Mouse (Mus musculus): ENCODE data around the gene Pisd. TPM values are rescaled to one million over a fixed set of nuclear protein-coding genes. Genes with fewer than 3 reads are reported as not detected.
"Not testable (repeated sequence)": the region's sequence is repeated elsewhere in the genome, so short reads cannot be mapped to it uniquely, and the experiment has no call there.

Gene Pisd
- polyA plus RNA-seq, 1 experiment from 2014 or later = 57.2 TPM

DNA sequence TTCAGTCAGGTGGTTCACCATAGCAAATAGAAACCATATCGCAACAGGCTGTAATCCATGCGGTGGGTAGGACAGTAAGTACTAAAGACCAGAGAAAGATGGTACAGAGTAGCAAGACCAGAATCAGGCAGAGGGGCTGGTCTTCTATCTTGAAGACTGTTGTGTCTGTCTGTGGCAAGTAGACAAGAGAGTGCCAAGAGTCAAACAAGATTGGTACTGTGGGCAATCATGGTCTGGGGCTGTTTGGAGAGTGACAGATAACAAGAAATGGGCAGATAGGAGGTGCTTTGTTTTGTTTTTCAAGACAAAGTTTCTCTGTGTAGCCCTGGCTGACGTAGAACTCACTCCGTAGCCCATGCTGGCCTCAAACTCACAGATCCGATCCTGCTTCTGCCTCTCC, 3.9 kb downstream of the Pisd start:
- Histone ChIP-seq H3K27me3 (ENCODE audit: control insufficient read depth, insufficient read depth, low read length) (no peaks in the 10 kb centered on the region), H3K4me2 (ENCODE audit: low read depth, severe bottlenecking) (no peak overlapping the region), H3K9me3 (ENCODE audit: control insufficient read depth, low read length) (no peaks in the 10 kb centered on the region), H3K4me3 (ENCODE audit: low read depth, low read length) (no peak overlapping the region), H3K4me1 (ENCODE audit: control insufficient read depth, insufficient read depth, low read length) (no peaks in the 10 kb centered on the region), H3K9ac (ENCODE audit: low read length) (no peak overlapping the region), H3K36me3 (ENCODE audit: control insufficient read depth, insufficient read depth, low read length) (no peaks in the 10 kb centered on the region), H3K27ac (replicated peaks; ENCODE audit: low read depth, low read length) (no peak overlapping the region)
- DNase-seq (ENCODE audit: low spot score) = no peak
- ATAC-seq (ENCODE audit: insufficient number of reproducible peaks, low FRiP score, low TSS enrichment, low read depth) = no peak
- WGBS = 96% methylated on average over 5 of the region's 5 CpGs

- H3K4me3 ChIP-seq (ENCODE audit: low read depth, low read length) = no peak overlapping the region
- H3K27ac ChIP-seq (replicated peaks; ENCODE audit: low read depth, low read length) = no peak overlapping the region
- no peak for DNase-seq (ENCODE audit: low spot score)
- WGBS = 92% methylated on average over 3 of the region's 3 CpGs
- H3K4me1 ChIP-seq (ENCODE audit: control insufficient read depth, insufficient read depth, low read length) = no peaks in the 10 kb centered on the region
- H3K36me3 ChIP-seq (ENCODE audit: control insufficient read depth, insufficient read depth, low read length) = no peaks in the 10 kb centered on the region
- H3K4me2 ChIP-seq (ENCODE audit: low read depth, severe bottlenecking) = no peak overlapping the region
- H3K9me3 ChIP-seq (ENCODE audit: control insufficient read depth, low read length) = no peaks in the 10 kb centered on the region
- H3K9ac ChIP-seq (ENCODE audit: low read length) = no peak overlapping the region
- H3K27me3 ChIP-seq (ENCODE audit: control insufficient read depth, insufficient read depth, low read length) = no peaks in the 10 kb centered on the region
- ATAC-seq (ENCODE audit: insufficient number of reproducible peaks, low FRiP score, low TSS enrichment, low read depth) = no peak
These were observed 7.3 kb downstream of the Pisd start for GRCm38 (mm10) chr5:32778168-32778567.

- H3K4me2 ChIP-seq (ENCODE audit: low read depth, severe bottlenecking) = no peak overlapping the region
- H3K4me1 ChIP-seq (ENCODE audit: control insufficient read depth, insufficient read depth, low read length) = no peaks in the 10 kb centered on the region
- H3K4me3 ChIP-seq (ENCODE audit: low read depth, low read length) = no peak overlapping the region
- no peaks in the 10 kb centered on the region for H3K27me3 ChIP-seq (ENCODE audit: control insufficient read depth, insufficient read depth, low read length)
- no peaks in the 10 kb centered on the region for H3K9me3 ChIP-seq (ENCODE audit: control insufficient read depth, low read length)
- H3K27ac ChIP-seq (replicated peaks; ENCODE audit: low read depth, low read length) = no peak overlapping the region
- no peak for ATAC-seq (ENCODE audit: insufficient number of reproducible peaks, low FRiP score, low TSS enrichment, low read depth)
- 74% methylated on average over 2 of the region's 2 CpGs for WGBS
- no peaks in the 10 kb centered on the region for H3K36me3 ChIP-seq (ENCODE audit: control insufficient read depth, insufficient read depth, low read length)
- DNase-seq (ENCODE audit: low spot score) = no peak
- H3K9ac ChIP-seq (ENCODE audit: low read length) = no peak overlapping the region
These were observed 13.1 kb downstream of the Pisd start for GRCm38 (mm10) chr5:32772361-32772760.

DNA sequence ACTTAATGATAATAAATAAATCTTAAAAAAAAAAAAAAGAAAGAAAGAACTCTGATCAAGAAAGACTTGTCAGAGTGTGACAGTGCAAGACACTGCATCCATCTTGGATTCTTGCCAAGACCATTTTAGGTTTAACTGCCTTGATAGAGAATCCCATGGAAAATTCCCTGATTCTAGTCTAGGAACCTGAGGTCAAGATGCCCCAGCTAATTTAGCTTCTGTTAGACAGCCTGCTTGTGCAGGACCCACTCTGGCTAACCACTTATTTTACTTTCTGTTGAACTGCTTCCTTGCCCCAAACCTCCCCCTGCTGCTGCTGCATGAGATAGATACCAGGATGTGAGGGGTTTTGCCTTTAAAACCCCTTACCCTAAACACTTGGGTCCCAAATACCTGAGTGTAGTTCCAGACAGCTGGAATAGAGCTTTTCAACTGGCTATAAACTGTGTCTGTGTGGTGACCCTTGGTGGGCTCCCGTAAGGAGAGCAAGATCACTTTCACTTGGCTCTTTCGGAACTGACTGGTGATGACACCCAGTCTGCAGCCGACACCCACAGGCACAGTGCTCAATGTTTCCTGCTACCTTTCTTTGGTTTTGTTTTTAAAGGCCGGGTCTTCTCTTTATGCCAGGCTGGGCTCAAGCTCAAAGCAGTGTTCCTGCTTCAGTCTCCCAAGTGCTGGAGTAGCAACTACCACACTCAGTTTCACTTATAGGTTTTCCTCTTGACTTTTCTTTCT, 17.6 kb downstream of the Pisd start:
- H3K36me3 ChIP-seq (ENCODE audit: control insufficient read depth, insufficient read depth, low read length) = no peaks in the 10 kb centered on the region
- WGBS = 94% methylated on average over 4 of the region's 4 CpGs
- DNase-seq (ENCODE audit: low spot score) (no peak), ATAC-seq (ENCODE audit: insufficient number of reproducible peaks, low FRiP score, low TSS enrichment, low read depth) (no peak)
- H3K4me3 ChIP-seq (ENCODE audit: low read depth, low read length) = no peak overlapping the region
- H3K9ac ChIP-seq (ENCODE audit: low read length) = no peak overlapping the region
- no peaks in the 10 kb centered on the region for H3K9me3 ChIP-seq (ENCODE audit: control insufficient read depth, low read length)
- H3K27me3 ChIP-seq (ENCODE audit: control insufficient read depth, insufficient read depth, low read length) = no peaks in the 10 kb centered on the region
- H3K4me2 ChIP-seq (ENCODE audit: low read depth, severe bottlenecking) = no peak overlapping the region
- no peaks in the 10 kb centered on the region for H3K4me1 ChIP-seq (ENCODE audit: control insufficient read depth, insufficient read depth, low read length)
- H3K27ac ChIP-seq (replicated peaks; ENCODE audit: low read depth, low read length) = no peak overlapping the region

- H3K4me2 ChIP-seq (ENCODE audit: low read depth, severe bottlenecking) = no peak overlapping the region
- no peak overlapping the region for H3K9ac ChIP-seq (ENCODE audit: low read length)
- H3K9me3 ChIP-seq (ENCODE audit: control insufficient read depth, low read length) = no peaks in the 10 kb centered on the region
- WGBS = 88% methylated on average over 3 of the region's 3 CpGs
- ATAC-seq (ENCODE audit: insufficient number of reproducible peaks, low FRiP score, low TSS enrichment, low read depth) = no peak
- no peaks in the 10 kb centered on the region for H3K36me3 ChIP-seq (ENCODE audit: control insufficient read depth, insufficient read depth, low read length)
- no peaks in the 10 kb centered on the region for H3K27me3 ChIP-seq (ENCODE audit: control insufficient read depth, insufficient read depth, low read length)
- DNase-seq (ENCODE audit: low spot score) = no peak
- no peak overlapping the region for H3K27ac ChIP-seq (replicated peaks; ENCODE audit: low read depth, low read length)
- no peak overlapping the region for H3K4me3 ChIP-seq (ENCODE audit: low read depth, low read length)
- no peaks in the 10 kb centered on the region for H3K4me1 ChIP-seq (ENCODE audit: control insufficient read depth, insufficient read depth, low read length)
These were observed 18.4 kb downstream of the Pisd start for GRCm38 (mm10) chr5:32767004-32767403.

- no peak overlapping the region for H3K27ac ChIP-seq (replicated peaks; ENCODE audit: low read depth, low read length)
- no peak overlapping the region for H3K4me2 ChIP-seq (ENCODE audit: low read depth, severe bottlenecking)
- H3K9ac ChIP-seq (ENCODE audit: low read length) = no peak overlapping the region
- no peaks in the 10 kb centered on the region for H3K4me1 ChIP-seq (ENCODE audit: control insufficient read depth, insufficient read depth, low read length)
- no peaks in the 10 kb centered on the region for H3K27me3 ChIP-seq (ENCODE audit: control insufficient read depth, insufficient read depth, low read length)
- no peaks in the 10 kb centered on the region for H3K36me3 ChIP-seq (ENCODE audit: control insufficient read depth, insufficient read depth, low read length)
- no peak for ATAC-seq (ENCODE audit: insufficient number of reproducible peaks, low FRiP score, low TSS enrichment, low read depth)
- no peaks in the 10 kb centered on the region for H3K9me3 ChIP-seq (ENCODE audit: control insufficient read depth, low read length)
- no peak for DNase-seq (ENCODE audit: low spot score)
- no peak overlapping the region for H3K4me3 ChIP-seq (ENCODE audit: low read depth, low read length)
- 95% methylated on average over 5 of the region's 5 CpGs for WGBS
These were observed 23.8 kb downstream of the Pisd start for GRCm38 (mm10) chr5:32761566-32762140.

GRCm38 (mm10) chr5:32760787-32761186, 24.7 kb downstream of the Pisd start:
- H3K4me2 ChIP-seq (ENCODE audit: low read depth, severe bottlenecking) = no peak overlapping the region
- DNase-seq (ENCODE audit: low spot score) (no peak), ATAC-seq (ENCODE audit: insufficient number of reproducible peaks, low FRiP score, low TSS enrichment, low read depth) (no peak)
- no peaks in the 10 kb centered on the region for H3K9me3 ChIP-seq (ENCODE audit: control insufficient read depth, low read length)
- no peak overlapping the region for H3K9ac ChIP-seq (ENCODE audit: low read length)
- H3K36me3 ChIP-seq (ENCODE audit: control insufficient read depth, insufficient read depth, low read length) = no peaks in the 10 kb centered on the region
- no peak overlapping the region for H3K4me3 ChIP-seq (ENCODE audit: low read depth, low read length)
- no peak overlapping the region for H3K27ac ChIP-seq (replicated peaks; ENCODE audit: low read depth, low read length)
- no peaks in the 10 kb centered on the region for H3K27me3 ChIP-seq (ENCODE audit: control insufficient read depth, insufficient read depth, low read length)
- WGBS = 68% methylated on average over 3 of the region's 3 CpGs
- no peaks in the 10 kb centered on the region for H3K4me1 ChIP-seq (ENCODE audit: control insufficient read depth, insufficient read depth, low read length)

GRCm38 (mm10) chr5:32760352-32760751, 25.1 kb downstream of the Pisd start:
- H3K9me3 ChIP-seq (ENCODE audit: control insufficient read depth, low read length); H3K27me3 ChIP-seq (ENCODE audit: control insufficient read depth, insufficient read depth, low read length); H3K4me3 ChIP-seq (ENCODE audit: low read depth, low read length); ATAC-seq (ENCODE audit: insufficient number of reproducible peaks, low FRiP score, low TSS enrichment, low read depth); H3K4me2 ChIP-seq (ENCODE audit: low read depth, severe bottlenecking); DNase-seq (ENCODE audit: low spot score); H3K9ac ChIP-seq (ENCODE audit: low read length); H3K27ac ChIP-seq (replicated peaks; ENCODE audit: low read depth, low read length); H3K4me1 ChIP-seq (ENCODE audit: control insufficient read depth, insufficient read depth, low read length); H3K36me3 ChIP-seq (ENCODE audit: control insufficient read depth, insufficient read depth, low read length): not testable (repeated sequence)
- 95% methylated on average over 16 of the region's 18 CpGs for WGBS

GRCm38 (mm10) chr5:32759662-32760061, 25.8 kb downstream of the Pisd start:
- 75% methylated on average over 2 of the region's 2 CpGs for WGBS
- Histone ChIP-seq H3K27ac (replicated peaks; ENCODE audit: low read depth, low read length) (no peak overlapping the region), H3K4me3 (ENCODE audit: low read depth, low read length) (no peak overlapping the region), H3K27me3 (ENCODE audit: control insufficient read depth, insufficient read depth, low read length) (no peaks in the 10 kb centered on the region), H3K36me3 (ENCODE audit: control insufficient read depth, insufficient read depth, low read length) (no peaks in the 10 kb centered on the region), H3K4me2 (ENCODE audit: low read depth, severe bottlenecking) (no peak overlapping the region), H3K9ac (ENCODE audit: low read length) (no peak overlapping the region), H3K9me3 (ENCODE audit: control insufficient read depth, low read length) (no peaks in the 10 kb centered on the region), H3K4me1 (ENCODE audit: control insufficient read depth, insufficient read depth, low read length) (no peaks in the 10 kb centered on the region)
- ATAC-seq (ENCODE audit: insufficient number of reproducible peaks, low FRiP score, low TSS enrichment, low read depth) = no peak
- DNase-seq (ENCODE audit: low spot score) = no peak
